Mouse (Mus musculus): ENCODE data around the gene Olfr889. TPM values are rescaled to one million over a fixed set of nuclear protein-coding genes. Genes with fewer than 3 reads are reported as not detected.
"Not testable (repeated sequence)": the region's sequence is repeated elsewhere in the genome, so short reads cannot be mapped to it uniquely, and the experiment has no call there.

Gene Olfr889
- total RNA-seq (2014; rRNA removed) (not detected in 2 replicates), polyA plus RNA-seq (2015; fragmentation: Nextera tagmentation; extraction: Ambion mirVana) (0.02 and 0.04 TPM in 2 replicates)

DNA sequence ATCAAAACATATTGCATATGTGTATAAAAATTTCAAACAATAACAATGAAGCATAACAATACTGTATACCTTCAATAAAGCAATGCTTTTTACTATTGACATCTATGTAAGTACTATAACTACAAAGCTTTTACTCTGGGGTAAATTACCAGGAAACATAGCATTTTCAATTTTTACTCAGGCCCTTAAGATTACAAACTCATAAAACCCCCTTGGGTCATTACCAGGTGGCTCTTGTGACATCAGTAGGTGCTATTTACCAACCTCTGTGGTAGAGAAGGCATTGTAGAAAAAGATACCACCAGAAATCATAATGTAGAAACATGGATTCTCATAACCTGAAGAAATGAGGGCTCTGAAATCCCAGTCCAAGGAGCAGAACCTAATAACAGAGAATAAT lies at the start of gene Olfr889:
Olfr889 (plus strand) TSS at position 301 of the 400 bp plus-strand sequence.
- Histone ChIP-seq H3K36me3 (ENCODE audit: insufficient read depth) (no peaks in the 10 kb centered on the region), H3K27me3 (ENCODE audit: insufficient read depth, low read length) (no peaks in the 10 kb centered on the region), H3K4me2 (ENCODE audit: low read depth) (no peak within 1 kb of the TSS), H3K9ac (no peak within 1 kb of the TSS), H3K4me1 (ENCODE audit: insufficient read depth) (no peaks in the 10 kb centered on the region), H3K27ac (ENCODE audit: low read depth, low read length) (no peak within 1 kb of the TSS), H3K4me3 (ENCODE audit: low read depth, low read length) (no peak within 1 kb of the TSS), H3K9me3 (ENCODE audit: low read length) (no peaks in the 10 kb centered on the region)
- no peak for DNase-seq
- no peak for TF ChIP-seq CTCF (IDR thresholded peaks at IDR 0.05; ENCODE audit: low read depth)
- ATAC-seq, result no peak

DNA sequence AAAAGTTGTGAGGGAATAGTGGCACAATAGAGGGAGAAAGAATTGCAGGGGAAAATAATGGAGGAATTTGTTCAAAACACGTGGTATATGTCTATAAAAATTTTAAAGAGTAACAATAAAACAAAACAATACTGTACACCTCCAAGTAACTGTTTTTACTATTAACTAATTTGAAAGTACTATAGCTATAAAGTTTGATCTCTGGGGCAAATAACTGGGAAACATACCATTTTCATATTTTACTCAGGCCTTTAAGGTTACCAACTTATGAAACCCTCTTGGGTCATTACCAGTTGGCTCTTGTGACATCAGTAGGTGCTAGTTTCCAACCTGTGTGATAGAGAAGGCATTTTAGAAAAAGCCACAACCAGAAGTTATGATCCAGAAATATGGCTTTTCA lies 31.2 kb upstream of the Olfr889 start, which contains the start of gene Olfr887:
Olfr887 (plus strand) TSS at position 301 of the 400 bp plus-strand sequence.
- no peaks in the 10 kb centered on the region for H3K36me3 ChIP-seq (ENCODE audit: insufficient read depth)
- H3K4me2 ChIP-seq (ENCODE audit: low read depth), result no peak within 1 kb of the TSS
- no peak within 1 kb of the TSS for H3K27ac ChIP-seq (ENCODE audit: low read depth, low read length)
- H3K4me1 ChIP-seq (ENCODE audit: insufficient read depth), result no peaks in the 10 kb centered on the region
- no peaks in the 10 kb centered on the region for H3K9me3 ChIP-seq (ENCODE audit: low read length)
- DNase-seq (no peak), ATAC-seq (no peak)
- 61% methylated on average over 1 of the region's 1 CpGs for WGBS
- H3K4me3 ChIP-seq (ENCODE audit: low read depth, low read length), result no peak within 1 kb of the TSS
- TF ChIP-seq CTCF (IDR thresholded peaks at IDR 0.05; ENCODE audit: low read depth), result no peak
- no peak within 1 kb of the TSS for H3K9ac ChIP-seq
- H3K27me3 ChIP-seq (ENCODE audit: insufficient read depth, low read length), result no peaks in the 10 kb centered on the region

DNA sequence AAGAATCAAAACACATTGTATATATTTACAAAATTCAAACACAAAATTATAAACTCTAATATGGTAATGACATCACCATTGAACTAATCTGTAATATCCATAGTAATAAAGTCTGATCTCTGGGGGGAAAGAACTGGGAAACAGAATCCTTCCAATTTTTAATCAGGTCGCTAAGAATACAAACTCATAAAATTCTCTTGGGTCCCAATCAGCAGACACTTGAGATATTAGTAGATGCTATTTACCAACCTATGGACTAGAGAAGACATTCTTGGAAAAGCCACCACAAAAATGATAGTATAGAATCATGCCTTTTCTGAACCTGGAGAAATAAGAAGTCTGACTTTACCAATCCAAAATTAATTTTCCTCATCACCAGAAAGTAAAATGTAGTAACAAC lies 7.2 kb upstream of the Olfr889 start, which contains the start of gene Olfr888:
Olfr888 (plus strand) TSS at position 301 of the 400 bp plus-strand sequence.
- no peak within 1 kb of the TSS for H3K27ac ChIP-seq (ENCODE audit: low read depth, low read length)
- H3K4me3 ChIP-seq (ENCODE audit: low read depth, low read length), result no peak within 1 kb of the TSS
- DNase-seq (no peak), ATAC-seq (no peak)
- 82% methylated on average over 1 of the region's 1 CpGs for WGBS
- H3K36me3 ChIP-seq (ENCODE audit: insufficient read depth), result no peaks in the 10 kb centered on the region
- no peaks in the 10 kb centered on the region for H3K4me1 ChIP-seq (ENCODE audit: insufficient read depth)
- H3K27me3 ChIP-seq (ENCODE audit: insufficient read depth, low read length), result no peaks in the 10 kb centered on the region
- H3K9ac ChIP-seq, result no peak within 1 kb of the TSS
- H3K9me3 ChIP-seq (ENCODE audit: low read length), result no peaks in the 10 kb centered on the region
- no peak for TF ChIP-seq CTCF (IDR thresholded peaks at IDR 0.05; ENCODE audit: low read depth)
- no peak within 1 kb of the TSS for H3K4me2 ChIP-seq (ENCODE audit: low read depth)

DNA sequence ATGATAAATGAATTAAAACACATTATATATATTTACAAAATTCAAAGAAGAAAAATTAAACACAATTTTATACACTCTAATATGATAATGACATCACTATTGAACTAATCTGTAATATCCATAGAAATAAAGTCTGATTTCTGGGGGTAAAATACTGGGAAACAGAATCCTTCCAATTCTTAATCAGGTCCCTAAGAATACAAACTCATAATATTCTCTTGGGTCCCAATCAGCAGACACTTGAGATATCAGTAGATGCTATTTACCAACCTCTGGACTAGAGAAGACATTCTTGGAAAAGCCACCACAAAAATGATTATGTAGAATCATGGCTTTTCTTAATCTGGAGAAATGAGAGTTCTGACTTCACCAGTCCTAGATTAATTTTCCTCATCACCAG lies 27.2 kb downstream of the Olfr889 start, which contains the start of gene Olfr890:
Olfr890 (plus strand) TSS at position 301 of the 400 bp plus-strand sequence.
- no peak within 1 kb of the TSS for H3K27ac ChIP-seq (ENCODE audit: low read depth, low read length)
- ATAC-seq (no peak), DNase-seq (no peak)
- H3K9ac ChIP-seq, result no peak within 1 kb of the TSS
- no peak within 1 kb of the TSS for H3K4me2 ChIP-seq (ENCODE audit: low read depth)
- no peaks in the 10 kb centered on the region for H3K4me1 ChIP-seq (ENCODE audit: insufficient read depth)
- H3K9me3 ChIP-seq (ENCODE audit: low read length), result no peaks in the 10 kb centered on the region
- TF ChIP-seq CTCF (IDR thresholded peaks at IDR 0.05; ENCODE audit: low read depth), result no peak
- H3K27me3 ChIP-seq (ENCODE audit: insufficient read depth, low read length), result no peaks in the 10 kb centered on the region
- no peaks in the 10 kb centered on the region for H3K36me3 ChIP-seq (ENCODE audit: insufficient read depth)
- H3K4me3 ChIP-seq (ENCODE audit: low read depth, low read length), result no peak within 1 kb of the TSS

DNA sequence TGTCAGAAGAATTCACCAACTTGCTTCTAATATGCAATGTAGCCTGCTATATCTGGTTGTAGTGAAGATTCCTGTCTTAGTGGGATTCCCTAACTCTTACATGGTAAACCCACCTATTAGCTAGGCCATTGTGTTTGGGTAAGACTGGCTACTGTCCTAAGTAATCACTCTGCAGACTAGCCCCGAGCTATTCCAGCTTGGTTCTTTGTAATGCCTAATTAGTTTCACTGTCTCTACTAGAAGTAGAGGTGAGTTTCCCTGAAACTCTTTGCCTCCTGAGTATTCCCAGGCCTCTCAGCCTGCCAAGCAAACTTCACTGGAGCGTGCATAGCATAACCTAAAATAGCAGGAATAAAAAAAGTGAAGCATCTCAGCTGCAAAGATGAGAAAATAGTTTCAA lies 53.3 kb downstream of the Olfr889 start:
- not testable (repeated sequence) for ATAC-seq; H3K4me1 ChIP-seq (ENCODE audit: insufficient read depth); H3K9me3 ChIP-seq (ENCODE audit: low read length); H3K27me3 ChIP-seq (ENCODE audit: insufficient read depth, low read length); H3K27ac ChIP-seq (ENCODE audit: low read depth, low read length); DNase-seq; H3K9ac ChIP-seq; H3K36me3 ChIP-seq (ENCODE audit: insufficient read depth); H3K4me3 ChIP-seq (ENCODE audit: low read depth, low read length); H3K4me2 ChIP-seq (ENCODE audit: low read depth)
- WGBS, result 37% methylated on average over 2 of the region's 2 CpGs

Other genes with a start within 250 kb of the Olfr889 start
- not detected in 2 replicates for gene Olfr145, start 218.5 kb upstream of the Olfr889 start, total RNA-seq (2014; rRNA removed)
- gene Olfr145, start 218.5 kb upstream of the Olfr889 start, polyA plus RNA-seq (2015; fragmentation: Nextera tagmentation; extraction: Ambion mirVana), result not detected in 2 replicates
- gene Olfr878, start 197.4 kb upstream of the Olfr889 start, total RNA-seq (2014; rRNA removed), result not detected in 2 replicates
- not detected in 2 replicates for gene Olfr878, start 197.4 kb upstream of the Olfr889 start, polyA plus RNA-seq (2015; fragmentation: Nextera tagmentation; extraction: Ambion mirVana)
- not detected in 2 replicates for gene Olfr881, start 123.4 kb upstream of the Olfr889 start, total RNA-seq (2014; rRNA removed)
- not detected in 2 replicates for gene Olfr881, start 123.4 kb upstream of the Olfr889 start, polyA plus RNA-seq (2015; fragmentation: Nextera tagmentation; extraction: Ambion mirVana)
- gene Olfr883, start 89.4 kb upstream of the Olfr889 start, total RNA-seq (2014; rRNA removed), result not detected in 2 replicates
- gene Olfr883, start 89.4 kb upstream of the Olfr889 start, polyA plus RNA-seq (2015; fragmentation: Nextera tagmentation; extraction: Ambion mirVana), result not detected in 2 replicates
- not detected in 2 replicates for gene Olfr884, start 68.6 kb upstream of the Olfr889 start, total RNA-seq (2014; rRNA removed)
- gene Olfr884, start 68.6 kb upstream of the Olfr889 start, polyA plus RNA-seq (2015; fragmentation: Nextera tagmentation; extraction: Ambion mirVana), result not detected in 2 replicates
- not detected in 2 replicates for gene Olfr885, start 53.9 kb upstream of the Olfr889 start, total RNA-seq (2014; rRNA removed)
- not detected in 2 replicates for gene Olfr885, start 53.9 kb upstream of the Olfr889 start, polyA plus RNA-seq (2015; fragmentation: Nextera tagmentation; extraction: Ambion mirVana)
- not detected in 2 replicates for gene Olfr887, start 31.1 kb upstream of the Olfr889 start, total RNA-seq (2014; rRNA removed)
- not detected in 2 replicates for gene Olfr887, start 31.1 kb upstream of the Olfr889 start, polyA plus RNA-seq (2015; fragmentation: Nextera tagmentation; extraction: Ambion mirVana)
- not detected in 2 replicates for gene Olfr888, start 7.1 kb upstream of the Olfr889 start, total RNA-seq (2014; rRNA removed)
- gene Olfr888, start 7.1 kb upstream of the Olfr889 start, polyA plus RNA-seq (2015; fragmentation: Nextera tagmentation; extraction: Ambion mirVana), result not detected in 2 replicates
- gene Olfr890, start 27.3 kb downstream of the Olfr889 start, total RNA-seq (2014; rRNA removed), result not detected in 2 replicates
- gene Olfr890, start 27.3 kb downstream of the Olfr889 start, polyA plus RNA-seq (2015; fragmentation: Nextera tagmentation; extraction: Ambion mirVana), result not detected in 2 replicates
- gene Olfr891, start 65.6 kb downstream of the Olfr889 start, total RNA-seq (2014; rRNA removed), result not detected in 2 replicates
- not detected in 2 replicates for gene Olfr891, start 65.6 kb downstream of the Olfr889 start, polyA plus RNA-seq (2015; fragmentation: Nextera tagmentation; extraction: Ambion mirVana)
- not detected in 2 replicates for gene Olfr893, start 93.2 kb downstream of the Olfr889 start, total RNA-seq (2014; rRNA removed)
- not detected in 2 replicates for gene Olfr893, start 93.2 kb downstream of the Olfr889 start, polyA plus RNA-seq (2015; fragmentation: Nextera tagmentation; extraction: Ambion mirVana)
- gene Olfr894, start 102.9 kb downstream of the Olfr889 start, total RNA-seq (2014; rRNA removed), result not detected in 2 replicates
- not detected in 2 replicates for gene Olfr894, start 102.9 kb downstream of the Olfr889 start, polyA plus RNA-seq (2015; fragmentation: Nextera tagmentation; extraction: Ambion mirVana)
- not detected in 2 replicates for gene Olfr143, start 137.6 kb downstream of the Olfr889 start, total RNA-seq (2014; rRNA removed)
- gene Olfr143, start 137.6 kb downstream of the Olfr889 start, polyA plus RNA-seq (2015; fragmentation: Nextera tagmentation; extraction: Ambion mirVana), result not detected in 2 replicates
- not detected in 2 replicates for gene Olfr895, start 152.7 kb downstream of the Olfr889 start, total RNA-seq (2014; rRNA removed)
- gene Olfr895, start 152.7 kb downstream of the Olfr889 start, polyA plus RNA-seq (2015; fragmentation: Nextera tagmentation; extraction: Ambion mirVana), result not detected in 2 replicates
- gene Olfr896-ps1, start 175.9 kb downstream of the Olfr889 start, total RNA-seq (2014; rRNA removed), result not detected in 2 replicates
- not detected in 2 replicates for gene Olfr896-ps1, start 175.9 kb downstream of the Olfr889 start, polyA plus RNA-seq (2015; fragmentation: Nextera tagmentation; extraction: Ambion mirVana)
- not detected in 2 replicates for gene Olfr25, start 213.9 kb downstream of the Olfr889 start, total RNA-seq (2014; rRNA removed)
- gene Olfr25, start 213.9 kb downstream of the Olfr889 start, polyA plus RNA-seq (2015; fragmentation: Nextera tagmentation; extraction: Ambion mirVana), result not detected in 2 replicates
- gene Olfr898, start 233.2 kb downstream of the Olfr889 start, total RNA-seq (2014; rRNA removed), result not detected in 2 replicates
- gene Olfr898, start 233.2 kb downstream of the Olfr889 start, polyA plus RNA-seq (2015; fragmentation: Nextera tagmentation; extraction: Ambion mirVana), result not detected in 2 replicates

Measured in forebrain, postnatal 0 days (tissue).